Mouse (Mus musculus) midbrain, embryonic 14.5 days (tissue): ENCODE results near the gene Gabrd. TPM values are rescaled to one million over a fixed set of nuclear protein-coding genes. Genes with fewer than 3 reads are reported as not detected.

Source experiments
- ATAC-seq: fragments of 200-750 bp; cut with Nextera tagmentation; 2 replicates; pipeline ENCODE4 v1.8.0; 2017; ENCODE audit warnings: moderate number of reproducible peaks, moderate library complexity; ENCODE audit not compliant: low FRiP score, low TSS enrichment
- DNase-seq: peaks from one replicate; pipeline ENCODE4 v3.0.0-alpha.2; 2015
- H3K27ac ChIP-seq: fragments of 300-500 bp; sonication (generic); replicated peaks from 2 replicates; pipeline ENCODE4 v1.5.1; 2014; ENCODE audit warnings: mild to moderate bottlenecking, low read depth, low read length, moderate library complexity
- H3K27me3 ChIP-seq: fragments of 300-500 bp; sonication (generic); 2 replicates; pipeline ENCODE4 v1.6.1; 2014; ENCODE audit warnings: low read length, control low read depth, mixed read lengths; ENCODE audit not compliant: control insufficient read depth, insufficient read depth
- H3K36me3 ChIP-seq: fragments of 300-500 bp; sonication (generic); 2 replicates; pipeline ENCODE4 v1.6.1; 2014; ENCODE audit warnings: low read length, control low read depth; ENCODE audit not compliant: control insufficient read depth, insufficient read depth
- H3K4me1 ChIP-seq: fragments of 300-500 bp; sonication (generic); 2 replicates; pipeline ENCODE4 v1.6.1; 2014; ENCODE audit warnings: mild to moderate bottlenecking, antibody characterized with exemption, low read length, control low read depth; ENCODE audit not compliant: control insufficient read depth, insufficient read depth
- H3K4me2 ChIP-seq: fragments of 300-500 bp; sonication (generic); 2 replicates; pipeline ENCODE4 v1.6.1; 2014; ENCODE audit warnings: mild to moderate bottlenecking, low read length, moderate library complexity
- H3K4me3 ChIP-seq: fragments of 300-500 bp; sonication (generic); replicated peaks from 2 replicates; pipeline ENCODE4 v1.5.1; 2014; ENCODE audit warnings: low read depth, low read length
- H3K9ac ChIP-seq: fragments of 300-500 bp; sonication (generic); replicated peaks from 2 replicates; pipeline ENCODE4 v1.6.1; 2014; ENCODE audit warnings: mild to moderate bottlenecking, low read length, moderate library complexity
- H3K9me3 ChIP-seq: fragments of 300-500 bp; sonication (generic); 2 replicates; pipeline ENCODE4 v1.6.1; 2016; ENCODE audit warnings: low read length, control low read depth, mixed read lengths; ENCODE audit not compliant: control insufficient read depth
- WGBS: fragments of 180-500 bp; shearing (Covaris S2); extraction: QIAGEN DNeasy Blood & Tissue Kit; methylation state at CpG from one replicate; pipeline ENCODE4 v1.1.7; 2014; 5-methylcytosine and 5-hydroxymethylcytosine counted together
- polyA plus RNA-seq: library from polyadenylated mRNA; unstranded; fragments of >200 nt; fragmentation: Nextera tagmentation; extraction: Ambion mirVana; gene quantifications from 2 replicates; pipeline ENCODE4 v1.2.1, GENCODE M21; 2014

The Gabrd gene
- polyA plus RNA-seq, 1 experiment from 2014 or later, result not detected

DNA sequence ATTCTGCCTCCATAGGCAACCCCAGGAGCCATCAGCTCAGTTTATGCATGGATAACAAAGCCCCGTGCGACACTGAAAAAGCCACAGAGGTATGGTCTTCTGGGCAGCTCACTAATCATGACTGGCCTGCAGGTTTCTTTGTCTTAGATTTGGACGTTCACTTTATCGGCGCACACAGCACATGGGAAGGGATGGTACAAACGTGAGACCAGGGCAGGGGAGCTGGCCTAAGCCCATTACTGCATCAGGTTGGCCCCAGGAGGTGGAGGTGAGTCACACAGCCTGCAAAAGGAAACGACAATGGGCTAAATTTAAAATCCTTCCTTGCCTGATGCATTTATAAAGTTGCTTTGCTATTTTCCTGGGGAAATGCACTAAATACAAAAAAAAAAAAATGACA, 3.2 kb upstream of the Gabrd start:
- H3K4me2 ChIP-seq, result no peak overlapping the region
- ATAC-seq (no peak), DNase-seq (no peak)
- H3K36me3 ChIP-seq, result no peaks in the 10 kb centered on the region
- H3K9me3 ChIP-seq, result no peaks in the 10 kb centered on the region
- H3K9ac ChIP-seq, result no peak overlapping the region
- WGBS, result 62% methylated on average over 7 of the region's 7 CpGs
- H3K27me3 ChIP-seq, result peaks cover 30% of the 10 kb centered on the region
- H3K27ac ChIP-seq, result no peak overlapping the region
- 0 out of 2 replicates have a peak, but pooled peaks cover 4% of the 10 kb centered on the region for H3K4me1 ChIP-seq
- H3K4me3 ChIP-seq, result no peak overlapping the region

DNA sequence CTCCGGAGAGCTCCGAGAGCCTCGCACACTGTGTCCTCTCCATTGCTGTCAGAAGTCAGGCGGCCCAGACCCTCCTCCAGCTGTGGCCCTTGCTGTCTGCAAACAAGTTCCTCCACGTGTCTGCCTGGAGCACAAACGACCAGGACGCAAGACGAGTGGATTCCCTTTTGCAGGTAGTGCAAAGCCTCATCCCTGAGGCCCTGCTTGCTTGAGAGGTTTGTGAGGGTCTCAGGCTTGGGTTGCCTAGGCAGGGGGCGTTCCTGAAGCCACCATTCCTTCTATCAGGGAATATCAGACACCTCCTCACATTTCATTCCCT, 269 bp upstream of the Gabrd start:
- 4% methylated on average over 9 of the region's 9 CpGs for WGBS
- Histone ChIP-seq H3K4me3 (peak overlapping the region; percentile 37), H3K9me3 (no peaks in the 10 kb centered on the region), H3K27me3 (peaks cover 36% of the 10 kb centered on the region), H3K9ac (no peak overlapping the region), H3K4me1 (0 out of 2 replicates have a peak, but pooled peaks cover 4% of the 10 kb centered on the region), H3K4me2 (peak overlapping the region; percentile 59), H3K27ac (no peak overlapping the region), H3K36me3 (no peaks in the 10 kb centered on the region)
- ATAC-seq (no peak), DNase-seq (no peak)

GRCm38 (mm10) chr4:155396751-155397150, 1.2 kb downstream of the Gabrd start:
- no peak overlapping the region for H3K9ac ChIP-seq
- peaks cover 36% of the 10 kb centered on the region for H3K27me3 ChIP-seq
- no peaks in the 10 kb centered on the region for H3K9me3 ChIP-seq
- H3K4me1 ChIP-seq, result 0 out of 2 replicates have a peak, but pooled peaks cover 4% of the 10 kb centered on the region
- ATAC-seq (no peak), DNase-seq (no peak)
- WGBS, result 85% methylated on average over 4 of the region's 4 CpGs
- H3K27ac ChIP-seq, result no peak overlapping the region
- no peak overlapping the region for H3K4me2 ChIP-seq
- H3K4me3 ChIP-seq, result no peak overlapping the region
- H3K36me3 ChIP-seq, result no peaks in the 10 kb centered on the region

DNA sequence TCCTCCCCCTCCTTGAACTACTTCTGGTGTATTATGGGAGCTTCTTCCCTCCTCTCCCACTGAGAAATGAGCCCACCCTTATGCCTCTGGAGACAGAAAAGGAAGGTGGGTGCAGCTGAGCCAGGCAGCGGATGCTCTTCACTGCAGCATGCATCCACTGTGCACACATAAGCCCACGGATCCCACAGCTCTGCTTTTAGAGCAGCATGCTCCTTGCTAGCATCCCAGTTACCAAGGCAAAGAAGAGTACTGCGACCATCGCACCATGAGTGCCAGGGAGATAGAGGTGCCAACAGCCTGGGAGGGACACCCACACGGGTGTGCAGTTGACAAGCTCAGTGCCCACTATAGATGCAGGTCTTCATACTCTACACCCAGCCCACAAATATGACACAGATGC, 2.4 kb downstream of the Gabrd start:
- Histone ChIP-seq H3K36me3 (no peaks in the 10 kb centered on the region), H3K27ac (no peak overlapping the region), H3K9me3 (no peaks in the 10 kb centered on the region), H3K4me1 (0 out of 2 replicates have a peak, but pooled peaks cover 4% of the 10 kb centered on the region), H3K4me3 (no peak overlapping the region), H3K27me3 (peaks cover 36% of the 10 kb centered on the region), H3K4me2 (no peak overlapping the region), H3K9ac (no peak overlapping the region)
- no peak for ATAC-seq
- 85% methylated on average over 5 of the region's 5 CpGs for whole genome bisulfite sequencing
- no peak for DNase-seq

- Histone ChIP-seq H3K36me3 (no peaks in the 10 kb centered on the region), H3K27me3 (no peaks in the 10 kb centered on the region), H3K4me2 (no peak overlapping the region), H3K4me3 (no peak overlapping the region), H3K9ac (no peak overlapping the region), H3K27ac (no peak overlapping the region), H3K9me3 (no peaks in the 10 kb centered on the region), H3K4me1 (no peaks in the 10 kb centered on the region)
- 88% methylated on average over 8 of the region's 8 CpGs for WGBS
- ATAC-seq (no peak), DNase-seq (no peak)
Measured at GRCm38 (mm10) chr4:155387166-155387565, 10.7 kb downstream of the Gabrd start.

DNA sequence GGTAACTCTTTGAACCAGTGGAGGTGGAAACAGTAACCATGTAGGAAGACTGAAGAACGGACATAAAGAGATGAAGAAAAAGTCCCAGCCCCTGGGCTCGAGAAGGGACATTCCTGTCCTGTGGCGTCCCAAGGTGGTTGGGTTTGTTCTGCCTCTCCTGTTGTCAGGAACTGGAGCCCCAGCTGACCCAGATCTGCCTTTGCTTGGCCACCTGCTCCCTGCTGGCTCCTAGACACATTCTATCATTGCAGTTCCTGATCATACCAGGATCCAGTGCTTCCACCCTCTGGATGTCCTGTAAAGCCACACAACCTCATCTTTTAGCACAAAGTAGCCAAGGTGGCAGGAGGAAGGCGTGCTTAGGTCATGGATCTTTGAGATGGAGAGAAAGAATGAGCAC, 14.6 kb downstream of the Gabrd start:
- Histone ChIP-seq H3K36me3 (no peaks in the 10 kb centered on the region), H3K4me3 (no peak overlapping the region), H3K4me2 (no peak overlapping the region), H3K27me3 (no peaks in the 10 kb centered on the region), H3K9me3 (no peaks in the 10 kb centered on the region), H3K27ac (no peak overlapping the region), H3K9ac (no peak overlapping the region), H3K4me1 (no peaks in the 10 kb centered on the region)
- no peak for ATAC-seq
- no peak for DNase-seq
- WGBS, result 75% methylated on average over 4 of the region's 4 CpGs

- no peaks in the 10 kb centered on the region for H3K4me1 ChIP-seq
- 0 out of 2 replicates have a peak overlapping the region, but pooled peaks have one; percentile 12 for H3K9ac ChIP-seq
- ATAC-seq (no peak), DNase-seq (no peak)
- no peaks in the 10 kb centered on the region for H3K9me3 ChIP-seq
- H3K27me3 ChIP-seq, result no peaks in the 10 kb centered on the region
- H3K27ac ChIP-seq, result no peak overlapping the region
- H3K4me2 ChIP-seq, result no peak overlapping the region
- H3K36me3 ChIP-seq, result no peaks in the 10 kb centered on the region
- WGBS, result 24% methylated on average over 9 of the region's 9 CpGs
- no peak overlapping the region for H3K4me3 ChIP-seq
Measured at GRCm38 (mm10) chr4:155382752-155383151, 15.2 kb downstream of the Gabrd start.

DNA sequence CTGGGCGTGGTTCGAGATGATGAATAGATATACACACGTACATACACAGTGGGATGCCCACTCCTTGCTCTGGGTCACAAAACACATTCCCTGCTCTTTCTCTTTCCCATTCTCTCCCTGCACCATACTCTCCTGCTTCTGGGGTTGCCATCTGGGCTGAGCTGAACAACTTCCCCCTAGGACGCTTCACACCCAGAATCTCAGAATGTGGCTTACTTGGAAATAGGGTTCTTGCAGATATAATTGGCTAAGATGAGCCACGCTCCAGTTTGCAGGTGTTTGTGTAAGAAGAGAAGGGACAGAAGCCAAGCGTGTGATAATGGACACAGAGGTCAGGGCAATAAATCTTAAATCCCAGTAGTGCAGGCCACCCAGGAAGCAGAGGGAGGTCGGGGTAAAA, 15.9 kb downstream of the Gabrd start:
- no peak overlapping the region for H3K27ac ChIP-seq
- H3K4me1 ChIP-seq, result no peaks in the 10 kb centered on the region
- ATAC-seq, result no peak
- H3K9me3 ChIP-seq, result no peaks in the 10 kb centered on the region
- no peaks in the 10 kb centered on the region for H3K36me3 ChIP-seq
- no peak overlapping the region for H3K4me3 ChIP-seq
- DNase-seq, result no peak
- H3K4me2 ChIP-seq, result no peak overlapping the region
- H3K9ac ChIP-seq, result no peak overlapping the region
- WGBS, result 59% methylated on average over 7 of the region's 7 CpGs
- no peaks in the 10 kb centered on the region for H3K27me3 ChIP-seq

- no peak overlapping the region for H3K4me2 ChIP-seq
- no peak overlapping the region for H3K27ac ChIP-seq
- ATAC-seq (no peak), DNase-seq (no peak)
- WGBS, result 74% methylated on average over 5 of the region's 5 CpGs
- no peaks in the 10 kb centered on the region for H3K9me3 ChIP-seq
- H3K36me3 ChIP-seq, result no peaks in the 10 kb centered on the region
- no peaks in the 10 kb centered on the region for H3K27me3 ChIP-seq
- H3K9ac ChIP-seq, result no peak overlapping the region
- no peak overlapping the region for H3K4me3 ChIP-seq
- H3K4me1 ChIP-seq, result no peaks in the 10 kb centered on the region
Measured at GRCm38 (mm10) chr4:155371797-155372735, 25.8 kb downstream of the Gabrd start.
